Mouse (Mus musculus): ENCODE data around the gene Chd2.
"Not testable (repeated sequence)": the region's sequence is repeated elsewhere in the genome, so short reads cannot be mapped to it uniquely, and the experiment has no call there.

The Chd2 gene

GRCm38 (mm10) chr7:73539116-73539682, 2.4 kb downstream of the Chd2 start:
- peak; percentile 44 for DNase-seq

DNA sequence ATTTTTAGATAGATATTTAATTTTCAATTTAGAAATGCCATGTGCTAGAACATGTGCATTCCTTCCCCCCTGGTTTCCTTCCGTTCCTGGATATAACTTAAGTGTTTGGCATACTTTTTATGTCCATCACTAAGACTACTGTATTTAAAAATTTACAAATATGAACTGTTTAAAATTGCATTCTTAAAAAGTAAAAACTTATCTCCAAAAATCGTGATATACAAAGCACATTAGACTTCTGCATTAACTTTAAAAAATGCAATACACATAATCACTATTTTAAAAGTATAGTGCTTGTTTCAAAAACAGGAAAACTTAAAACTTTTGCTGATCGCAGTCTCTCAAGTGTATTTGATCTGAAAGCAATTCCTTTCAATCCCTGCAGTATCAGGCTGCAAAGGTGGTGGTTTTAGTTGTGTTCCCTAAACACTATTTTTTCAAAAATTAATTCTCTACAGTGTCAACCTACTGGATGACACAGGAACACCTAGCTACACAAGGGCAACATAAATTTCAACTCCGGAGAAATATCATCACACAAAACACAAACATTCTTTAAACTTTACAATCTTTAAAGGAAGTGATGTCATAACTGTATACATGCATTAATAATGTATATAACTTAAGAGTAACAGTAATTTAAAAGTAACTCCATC, 3.1 kb downstream of the Chd2 start:
- DNase-seq, result no peak

- DNase-seq, result peak; percentile 99
These were observed 3.8 kb downstream of the Chd2 start for GRCm38 (mm10) chr7:73537634-73538423.

GRCm38 (mm10) chr7:73537228-73537627, 4.4 kb downstream of the Chd2 start:
- DNase-seq, result no peak

GRCm38 (mm10) chr7:73536579-73536978, 5.1 kb downstream of the Chd2 start:
- no peak for DNase-seq

GRCm38 (mm10) chr7:73535861-73536200, 5.8 kb downstream of the Chd2 start:
- no peak for DNase-seq

DNA sequence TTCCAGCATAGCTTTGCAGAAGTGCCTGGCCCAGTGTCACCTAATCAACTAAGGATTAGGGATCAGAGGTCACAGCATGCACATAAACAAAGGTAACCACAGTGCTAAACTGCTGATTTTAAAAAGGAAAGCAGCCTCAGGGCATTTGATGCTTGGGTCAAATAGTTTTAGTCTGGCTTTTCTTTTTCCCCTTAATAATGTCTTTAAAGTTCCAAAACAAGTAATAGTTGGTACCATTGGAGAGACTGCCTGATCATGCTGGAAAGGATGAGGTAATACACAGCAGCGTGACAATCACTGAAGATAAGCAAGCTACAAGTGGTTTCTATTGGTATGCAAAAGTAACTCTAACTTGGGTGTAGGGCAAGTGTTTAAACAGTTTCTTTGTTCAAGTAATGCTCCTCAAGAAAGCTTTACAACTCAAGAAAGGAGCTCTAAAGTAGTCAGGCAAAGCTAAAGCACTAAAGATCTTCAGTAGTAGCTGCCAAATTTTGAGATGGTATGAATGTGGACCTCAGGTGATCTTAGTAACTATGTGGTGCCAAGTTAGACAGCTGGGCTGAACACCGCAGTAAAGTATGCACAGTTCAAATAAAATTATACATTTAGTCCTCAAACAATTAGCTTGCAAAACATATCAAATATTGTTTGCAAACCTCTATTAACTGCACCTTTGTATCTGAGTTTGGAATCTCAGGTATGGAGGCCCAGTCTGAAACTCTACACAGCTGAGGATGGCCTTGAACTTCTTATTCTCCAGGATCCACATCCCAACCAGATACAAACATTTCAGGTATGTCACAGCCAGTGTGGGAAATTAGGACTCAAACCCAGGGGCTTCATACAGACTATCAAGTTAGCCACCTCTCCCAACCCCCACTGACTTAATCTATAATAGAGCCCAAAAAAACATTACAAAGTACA, 6.4 kb downstream of the Chd2 start:
- no peak for DNase-seq

GRCm38 (mm10) chr7:73533457-73533856, 8.2 kb downstream of the Chd2 start:
- no peak for DNase-seq

GRCm38 (mm10) chr7:73532916-73533315, 8.7 kb downstream of the Chd2 start:
- DNase-seq, result no peak

GRCm38 (mm10) chr7:73532139-73532538, 9.5 kb downstream of the Chd2 start:
- DNase-seq, result no peak

- no peak for DNase-seq
These were observed 10.0 kb downstream of the Chd2 start for GRCm38 (mm10) chr7:73531506-73532093.

DNA sequence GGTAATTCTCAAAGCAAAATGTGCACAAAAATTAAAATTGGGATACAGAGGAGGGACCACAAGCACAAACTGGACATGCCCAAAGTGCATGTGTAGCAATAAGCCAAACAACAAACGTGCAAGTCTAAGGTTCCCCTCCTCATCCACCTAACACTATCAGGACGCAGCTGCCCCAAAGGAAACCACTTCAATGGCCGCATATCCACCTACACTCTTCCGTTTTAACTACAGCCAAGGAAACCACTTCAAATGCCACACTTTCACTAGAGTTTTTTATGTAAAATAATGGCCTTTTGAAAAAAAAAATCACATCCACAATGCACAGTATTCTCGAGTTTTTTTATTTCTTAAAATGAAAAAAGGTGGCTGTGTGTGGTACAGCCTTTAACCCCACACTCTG, 10.8 kb downstream of the Chd2 start:
- no peak for DNase-seq

GRCm38 (mm10) chr7:73530164-73530563, 11.5 kb downstream of the Chd2 start:
- no peak for DNase-seq

DNA sequence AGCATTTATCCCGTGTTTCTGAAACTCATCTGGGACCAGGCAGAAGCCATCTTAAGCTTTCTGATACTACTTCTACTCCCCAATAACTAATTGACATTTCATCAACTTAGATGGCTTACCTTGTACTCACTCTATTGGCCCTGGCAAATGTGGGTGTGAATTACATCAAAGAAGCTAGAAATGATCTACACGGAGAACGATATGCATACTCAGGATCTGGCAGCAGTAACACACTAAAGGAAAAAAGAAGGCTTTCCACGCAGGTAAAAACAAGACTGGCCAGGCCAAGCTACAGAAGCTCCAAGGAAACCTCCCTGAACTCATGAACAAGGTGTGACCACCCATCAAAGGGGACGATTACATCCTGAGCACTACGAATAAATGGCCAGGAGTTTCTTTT, 12.4 kb downstream of the Chd2 start:
- DNase-seq, result no peak

DNA sequence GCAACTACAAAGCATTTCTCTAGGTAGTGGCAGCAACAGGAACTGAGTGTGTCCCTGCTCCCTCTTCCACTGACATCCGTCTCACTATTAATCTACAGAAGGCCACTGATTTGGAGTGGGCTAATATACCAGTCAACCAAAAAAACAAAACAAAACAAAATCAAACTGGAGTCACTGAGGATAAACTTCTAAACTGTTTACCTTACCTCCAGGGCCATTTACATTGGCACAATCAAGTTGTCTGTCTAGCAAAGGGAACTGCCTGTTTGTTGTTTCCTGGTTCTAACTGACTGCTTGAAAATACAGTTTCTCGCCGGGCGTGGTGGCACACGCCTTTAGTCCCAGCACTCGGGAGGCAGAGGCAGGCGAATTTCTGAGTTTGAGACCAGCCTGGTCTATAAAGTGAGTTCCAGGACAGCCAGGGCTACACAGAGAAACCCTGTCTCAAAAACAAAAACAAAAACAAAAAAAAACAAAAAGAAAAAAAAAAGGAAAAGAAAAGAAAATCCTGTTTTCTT, 13.2 kb downstream of the Chd2 start:
- DNase-seq, result not testable (repeated sequence)

GRCm38 (mm10) chr7:73527225-73527624, 14.4 kb downstream of the Chd2 start:
- DNase-seq, result no peak

DNA sequence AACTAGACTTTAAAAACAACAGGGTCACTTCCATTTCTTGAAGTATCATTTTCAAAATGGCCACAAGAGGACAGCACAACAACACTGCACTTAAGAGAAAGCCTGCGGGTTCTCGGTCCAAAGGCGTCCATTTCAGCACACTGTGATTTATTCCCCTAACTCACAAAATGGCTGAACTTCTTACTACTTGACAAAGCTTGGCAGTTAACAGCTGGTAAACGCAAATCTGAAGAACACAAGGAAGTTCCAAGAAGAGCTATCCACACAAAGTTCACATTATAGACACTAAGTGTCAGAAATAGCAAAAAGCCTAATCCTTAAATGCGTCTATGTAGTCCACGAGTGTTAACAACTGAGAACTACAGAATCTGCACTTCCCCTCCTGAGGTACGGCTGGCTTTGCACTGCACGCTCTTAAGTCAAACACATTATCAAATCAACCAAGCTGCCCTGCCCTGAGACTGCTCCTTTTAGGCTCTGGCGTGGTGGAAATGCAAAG, 17.1 kb downstream of the Chd2 start:
- DNase-seq, result peak; percentile 90

DNA sequence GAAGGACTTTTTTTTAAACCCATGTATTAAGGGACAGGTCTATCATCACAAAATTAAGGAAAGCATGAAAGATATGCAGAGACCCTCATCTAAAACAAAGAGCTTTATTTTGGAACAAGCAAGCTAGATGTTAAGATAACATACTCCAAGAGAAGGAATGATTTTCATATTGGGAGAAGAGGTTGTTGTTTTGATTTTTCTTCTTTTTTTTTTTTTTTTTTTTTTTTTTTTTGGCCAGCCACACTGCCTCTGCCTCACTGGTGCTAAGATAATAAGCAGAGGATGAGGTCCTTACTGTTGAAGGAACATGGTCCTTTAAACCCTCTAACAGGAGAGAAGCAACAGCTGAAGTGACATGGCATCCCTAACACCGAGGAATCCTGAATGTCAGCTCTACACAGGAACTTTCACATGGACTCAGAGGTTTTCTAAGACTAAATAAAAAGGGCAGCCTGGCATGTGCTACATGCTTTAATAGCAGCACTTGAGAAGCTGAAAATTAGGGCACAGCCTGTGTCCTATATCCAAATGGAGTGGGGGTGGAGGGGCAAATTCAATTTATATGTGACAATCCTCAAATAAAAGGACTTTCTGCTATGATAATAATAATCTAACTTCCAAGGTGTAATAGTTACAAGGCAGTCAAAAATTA, 17.9 kb downstream of the Chd2 start:
- DNase-seq, result no peak

DNA sequence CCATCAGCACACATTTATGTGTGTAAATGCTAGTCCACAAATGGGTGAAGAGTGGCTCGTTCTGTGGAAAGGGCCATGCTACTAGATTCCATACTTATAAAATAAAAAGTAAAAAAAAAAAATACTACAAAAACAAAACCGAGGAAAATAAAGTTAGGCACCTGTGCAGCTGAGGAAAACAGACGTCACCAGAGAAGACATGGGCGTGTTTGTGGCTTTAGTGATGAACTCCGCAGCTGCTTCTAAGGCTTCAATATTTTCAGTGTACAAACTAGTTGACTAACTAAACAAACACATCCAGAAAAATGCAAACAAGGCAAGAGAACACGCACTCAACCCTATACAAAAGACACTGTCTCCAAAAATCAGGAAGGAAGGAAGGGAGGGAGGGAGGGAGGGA, 18.4 kb downstream of the Chd2 start:
- no peak for DNase-seq

GRCm38 (mm10) chr7:73521277-73522193, 20.1 kb downstream of the Chd2 start:
- DNase-seq, result no peak

DNA sequence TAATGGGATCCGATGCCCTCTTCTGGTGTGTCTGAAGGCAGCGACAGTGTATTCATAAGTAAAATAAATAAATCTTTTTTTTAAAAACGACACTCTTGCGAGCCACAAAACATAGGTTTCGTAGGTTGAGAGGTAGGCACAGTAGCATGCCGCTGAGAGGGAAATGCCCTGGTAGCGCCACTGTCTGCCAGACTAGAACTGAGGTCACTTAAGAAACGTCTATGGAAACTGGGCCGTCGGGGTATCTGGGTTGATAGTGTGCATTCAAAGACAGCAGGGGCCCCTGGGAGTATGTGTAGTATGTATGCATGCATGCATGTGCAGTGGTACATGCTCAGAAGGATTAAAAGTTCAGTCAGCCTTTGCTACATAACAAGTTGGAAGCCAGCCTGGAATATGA, 21.4 kb downstream of the Chd2 start:
- no peak for DNase-seq
